Mouse (Mus musculus) liver, postnatal 0 days (tissue): ENCODE results near the gene Pdhb.

ENCODE experiments used
- CTCF ChIP-seq: sonication (generic); IDR thresholded peaks from 2 replicates; pipeline ENCODE4 v1.5.1; 2016; ENCODE audit warnings: antibody characterized with exemption, low read depth
- EP300 ChIP-seq: IDR thresholded peaks from 2 replicates; pipeline ENCODE4 v1.6.1; 2016; ENCODE audit warnings: antibody characterized with exemption, low read depth, mild to moderate bottlenecking

DNA sequence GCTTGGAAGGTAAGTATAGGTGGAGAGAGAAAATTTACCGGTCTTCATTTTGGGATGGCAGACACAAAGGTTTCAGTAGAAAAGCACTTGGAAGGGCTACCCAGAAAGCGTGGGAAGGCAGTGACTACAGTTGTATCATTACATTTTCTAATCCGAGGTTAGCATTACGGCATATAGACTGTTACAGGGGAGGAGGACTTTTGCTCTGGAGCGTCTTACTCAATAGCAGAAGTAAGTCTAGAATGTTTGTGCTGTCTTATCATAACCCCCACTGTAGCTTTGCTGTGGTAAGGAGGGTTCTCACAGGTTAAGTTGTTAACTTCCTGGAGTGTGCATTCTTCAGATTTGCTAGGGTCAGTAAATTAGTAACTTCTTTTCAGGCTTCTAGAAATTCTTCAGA, 43.3 kb upstream of the Pdhb start:
- TF ChIP-seq CTCF (no peak), EP300 (no peak)
